Mouse (Mus musculus) liver, embryonic 14.5 days (tissue): Measurements from ENCODE around the gene Pip4k2c.

Experiments used
- CTCF ChIP-seq: IDR thresholded peaks from 2 replicates; pipeline ENCODE4 v1.5.1; 2016; ENCODE audit warnings: antibody characterized with exemption, low read depth, control low read depth
- EP300 ChIP-seq: IDR thresholded peaks from 2 replicates; pipeline ENCODE4 v1.6.1; 2016; ENCODE audit warnings: antibody characterized with exemption, low read depth

DNA sequence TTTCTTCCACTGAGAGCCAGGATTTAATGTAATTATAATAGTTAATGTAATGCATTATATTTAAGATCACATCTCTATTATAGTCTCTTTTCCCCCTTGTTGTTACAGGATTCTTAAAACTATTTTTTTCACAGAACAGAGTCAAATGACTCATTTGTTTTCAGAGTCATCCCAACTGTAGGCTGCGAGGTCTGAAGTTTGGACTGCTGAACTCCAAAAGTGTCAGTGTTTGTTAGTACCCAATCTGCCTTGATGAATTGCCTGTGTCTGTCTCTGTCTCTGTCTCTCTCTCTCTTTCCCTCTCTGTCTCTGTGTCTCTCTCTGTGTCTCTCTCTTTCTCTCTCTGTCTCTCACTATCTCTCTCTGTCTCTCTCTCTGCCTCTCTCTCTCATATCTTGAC lies 54.9 kb downstream of the Pip4k2c start:
- TF ChIP-seq EP300 = no peak
- no peak for TF ChIP-seq CTCF
